Mouse (Mus musculus): ENCODE data around the gene Pakap. TPM values are rescaled to one million over a fixed set of nuclear protein-coding genes. Genes with fewer than 3 reads are reported as not detected.

Gene Pakap
- polyA plus RNA-seq, 1 experiment from 2014 or later = 26.9 TPM

GRCm38 (mm10) chr4:57575686-57576085 is 7.7 kb downstream of the Pakap start:
- no peak overlapping the region for H3K4me2 ChIP-seq (replicated peaks)
- ATAC-seq (ENCODE audit: low FRiP score, low read depth) = no peak
- WGBS = 82% methylated on average over 5 of the region's 5 CpGs
- H3K27ac ChIP-seq (replicated peaks) = no peak overlapping the region
- H3K9ac ChIP-seq (replicated peaks) = no peak overlapping the region
- H3K4me1 ChIP-seq = no peaks in the 10 kb centered on the region
- H3K27me3 ChIP-seq = no peaks in the 10 kb centered on the region
- H3K9me3 ChIP-seq = 0 out of 2 replicates have a peak, but pooled peaks cover 4% of the 10 kb centered on the region
- H3K4me3 ChIP-seq = no peak overlapping the region
- H3K36me3 ChIP-seq = no peaks in the 10 kb centered on the region

GRCm38 (mm10) chr4:57576095-57576494 is 8.1 kb downstream of the Pakap start:
- Histone ChIP-seq H3K4me2 (replicated peaks) (no peak overlapping the region), H3K27me3 (no peaks in the 10 kb centered on the region), H3K36me3 (no peaks in the 10 kb centered on the region), H3K4me3 (no peak overlapping the region), H3K9me3 (0 out of 2 replicates have a peak, but pooled peaks cover 4% of the 10 kb centered on the region), H3K27ac (replicated peaks) (no peak overlapping the region), H3K9ac (replicated peaks) (no peak overlapping the region), H3K4me1 (no peaks in the 10 kb centered on the region)
- ATAC-seq (ENCODE audit: low FRiP score, low read depth) = no peak
- WGBS = 86% methylated on average over 11 of the region's 11 CpGs

DNA sequence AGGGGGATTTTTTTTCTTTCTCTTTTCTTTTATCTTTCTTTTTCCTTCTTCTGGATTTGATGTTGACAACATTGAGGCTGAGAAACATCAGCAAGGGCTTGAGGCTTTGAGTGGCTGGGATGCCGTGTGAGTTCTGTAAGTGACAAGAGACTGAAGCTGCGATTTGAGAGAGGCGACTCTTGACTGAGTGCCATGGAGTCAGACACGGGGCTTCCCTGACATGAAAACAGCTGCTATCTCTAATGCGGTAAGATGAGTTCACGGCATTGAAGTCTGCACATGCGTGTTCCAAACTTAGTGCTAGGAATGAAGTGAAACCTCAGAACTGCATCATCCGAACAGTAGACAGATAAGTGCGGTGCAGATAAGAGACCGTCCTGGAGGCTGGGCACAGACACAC is 11.7 kb downstream of the Pakap start:
- H3K9ac ChIP-seq (replicated peaks) = no peak overlapping the region
- H3K36me3 ChIP-seq = no peaks in the 10 kb centered on the region
- H3K9me3 ChIP-seq = 0 out of 2 replicates have a peak, but pooled peaks cover 4% of the 10 kb centered on the region
- no peak overlapping the region for H3K4me3 ChIP-seq
- H3K27ac ChIP-seq (replicated peaks) = no peak overlapping the region
- no peak overlapping the region for H3K4me2 ChIP-seq (replicated peaks)
- no peak for ATAC-seq (ENCODE audit: low FRiP score, low read depth)
- H3K27me3 ChIP-seq = no peaks in the 10 kb centered on the region
- H3K4me1 ChIP-seq = no peaks in the 10 kb centered on the region
- 92% methylated on average over 10 of the region's 10 CpGs for WGBS

DNA sequence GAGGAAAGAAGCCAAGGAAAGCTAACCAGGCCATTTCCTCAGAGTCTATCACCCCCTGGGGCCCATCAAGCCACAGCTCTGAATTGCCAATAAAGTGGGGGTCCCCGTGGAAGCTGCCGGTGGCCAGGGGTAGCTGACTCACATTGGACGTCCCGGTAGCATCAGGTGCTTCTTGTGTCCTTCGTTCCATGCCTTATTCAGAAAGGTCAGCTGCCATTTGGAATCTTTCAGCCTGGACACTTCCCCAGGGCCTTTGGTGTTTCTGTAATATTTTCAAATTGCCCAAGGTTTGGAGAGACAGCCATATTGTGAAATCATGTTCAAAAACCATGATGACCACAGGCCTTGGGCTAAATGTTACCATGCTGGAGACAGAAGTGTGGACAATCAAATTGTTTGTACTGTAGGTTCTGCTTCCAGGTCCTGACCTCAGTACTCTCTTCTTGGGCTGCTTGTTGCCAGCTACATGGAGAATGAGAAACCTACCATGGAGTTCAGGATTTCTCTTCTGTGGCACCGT is 17.4 kb downstream of the Pakap start:
- WGBS = 93% methylated on average over 6 of the region's 6 CpGs
- no peak overlapping the region for H3K27ac ChIP-seq (replicated peaks)

DNA sequence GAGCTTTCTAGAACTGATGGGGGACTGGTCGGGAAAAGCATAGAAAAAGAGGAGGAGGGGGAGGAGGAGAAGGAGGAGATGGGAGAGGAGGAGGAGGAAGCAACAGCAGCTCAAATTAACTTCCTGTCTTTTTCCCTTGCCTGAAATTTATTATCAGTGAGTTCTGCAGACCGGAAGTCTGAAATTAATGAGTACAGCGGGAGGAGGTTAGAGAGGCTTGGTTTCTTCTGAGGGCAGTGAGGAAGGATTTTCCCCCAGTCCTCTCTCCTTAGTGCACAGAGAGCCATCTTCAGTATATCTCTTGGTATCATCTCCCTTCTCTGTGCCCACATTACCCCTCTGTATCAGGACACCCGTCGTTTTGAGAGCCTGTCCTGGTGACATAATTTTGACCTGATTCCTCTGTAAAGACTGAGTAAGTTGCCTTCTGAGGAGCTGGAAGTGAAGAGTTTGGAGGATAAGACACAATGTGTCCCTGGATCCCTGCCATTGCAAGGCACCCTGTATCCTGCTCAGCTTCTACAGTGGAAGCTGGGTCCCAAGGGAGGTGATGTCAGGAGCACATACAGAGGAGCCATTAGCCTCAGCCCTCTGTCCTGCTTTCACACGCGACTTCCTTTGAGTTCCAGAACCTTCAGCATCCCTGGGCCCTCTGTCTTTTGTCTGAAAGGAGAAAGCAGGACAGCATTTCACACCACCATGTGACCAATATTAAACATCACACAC is 19.1 kb downstream of the Pakap start:
- Histone ChIP-seq H3K9me3 (no peaks in the 10 kb centered on the region), H3K9ac (replicated peaks) (no peak overlapping the region), H3K4me2 (replicated peaks) (no peak overlapping the region), H3K27ac (replicated peaks) (no peak overlapping the region), H3K36me3 (no peaks in the 10 kb centered on the region), H3K4me3 (no peak overlapping the region), H3K27me3 (no peaks in the 10 kb centered on the region), H3K4me1 (no peaks in the 10 kb centered on the region)
- no peak for ATAC-seq (ENCODE audit: low FRiP score, low read depth)
- 84% methylated on average over 7 of the region's 7 CpGs for WGBS

More for the DNA sequence above, 17.4 kb downstream of the Pakap start:
- 0 out of 2 replicates have a peak, but pooled peaks cover 2% of the 10 kb centered on the region for H3K9me3 ChIP-seq
- H3K9ac ChIP-seq (replicated peaks) = no peak overlapping the region
- ATAC-seq (ENCODE audit: low FRiP score, low read depth) = no peak
- H3K27me3 ChIP-seq = no peaks in the 10 kb centered on the region
- H3K4me1 ChIP-seq = no peaks in the 10 kb centered on the region
- H3K4me2 ChIP-seq (replicated peaks) = no peak overlapping the region
- H3K4me3 ChIP-seq = no peak overlapping the region
- no peaks in the 10 kb centered on the region for H3K36me3 ChIP-seq

- no peak overlapping the region for H3K9ac ChIP-seq (replicated peaks)
- no peak for ATAC-seq (ENCODE audit: low FRiP score, low read depth)
- H3K27me3 ChIP-seq = no peaks in the 10 kb centered on the region
- H3K27ac ChIP-seq (replicated peaks) = no peak overlapping the region
- H3K36me3 ChIP-seq = no peaks in the 10 kb centered on the region
- no peaks in the 10 kb centered on the region for H3K4me1 ChIP-seq
- 93% methylated on average over 1 of the region's 1 CpGs for WGBS
- H3K4me2 ChIP-seq (replicated peaks) = no peak overlapping the region
- H3K9me3 ChIP-seq = no peaks in the 10 kb centered on the region
- H3K4me3 ChIP-seq = no peak overlapping the region
Observed at GRCm38 (mm10) chr4:57588356-57588755, 20.4 kb downstream of the Pakap start.

DNA sequence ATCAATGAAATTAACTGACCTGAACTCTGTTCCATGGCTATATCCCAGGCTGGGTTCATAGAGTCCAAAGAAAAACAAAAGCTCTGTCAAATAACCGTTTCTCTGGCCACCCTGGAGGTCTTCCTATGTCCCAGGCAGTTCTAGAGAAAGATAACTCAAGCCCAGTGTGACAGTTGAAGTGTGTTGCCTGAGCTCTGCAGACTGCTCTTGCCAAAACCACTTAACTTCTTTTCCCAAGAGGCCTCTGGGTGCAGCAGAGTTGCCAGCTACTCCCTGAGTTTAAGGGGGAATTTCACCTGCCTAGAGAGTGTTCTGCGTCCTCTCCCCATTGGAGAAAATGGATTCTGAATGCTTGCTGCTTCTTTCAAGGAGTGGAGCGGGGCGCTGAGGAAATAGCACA is 24.8 kb downstream of the Pakap start:
- ATAC-seq (ENCODE audit: low FRiP score, low read depth) = no peak
- no peak overlapping the region for H3K9ac ChIP-seq (replicated peaks)
- H3K4me2 ChIP-seq (replicated peaks) = no peak overlapping the region
- H3K27me3 ChIP-seq = no peaks in the 10 kb centered on the region
- H3K9me3 ChIP-seq = no peaks in the 10 kb centered on the region
- no peaks in the 10 kb centered on the region for H3K36me3 ChIP-seq
- no peak overlapping the region for H3K4me3 ChIP-seq
- no peaks in the 10 kb centered on the region for H3K4me1 ChIP-seq
- H3K27ac ChIP-seq (replicated peaks) = no peak overlapping the region
- 80% methylated on average over 4 of the region's 4 CpGs for WGBS

- no peak for ATAC-seq (ENCODE audit: low FRiP score, low read depth)
- 90% methylated on average over 6 of the region's 6 CpGs for WGBS
- H3K27ac ChIP-seq (replicated peaks) = no peak overlapping the region
- no peaks in the 10 kb centered on the region for H3K9me3 ChIP-seq
- H3K4me2 ChIP-seq (replicated peaks) = no peak overlapping the region
- no peaks in the 10 kb centered on the region for H3K4me1 ChIP-seq
- no peaks in the 10 kb centered on the region for H3K36me3 ChIP-seq
- H3K9ac ChIP-seq (replicated peaks) = no peak overlapping the region
- H3K27me3 ChIP-seq = no peaks in the 10 kb centered on the region
- H3K4me3 ChIP-seq = no peak overlapping the region
Observed at GRCm38 (mm10) chr4:57599946-57600345, 32.0 kb downstream of the Pakap start.

DNA sequence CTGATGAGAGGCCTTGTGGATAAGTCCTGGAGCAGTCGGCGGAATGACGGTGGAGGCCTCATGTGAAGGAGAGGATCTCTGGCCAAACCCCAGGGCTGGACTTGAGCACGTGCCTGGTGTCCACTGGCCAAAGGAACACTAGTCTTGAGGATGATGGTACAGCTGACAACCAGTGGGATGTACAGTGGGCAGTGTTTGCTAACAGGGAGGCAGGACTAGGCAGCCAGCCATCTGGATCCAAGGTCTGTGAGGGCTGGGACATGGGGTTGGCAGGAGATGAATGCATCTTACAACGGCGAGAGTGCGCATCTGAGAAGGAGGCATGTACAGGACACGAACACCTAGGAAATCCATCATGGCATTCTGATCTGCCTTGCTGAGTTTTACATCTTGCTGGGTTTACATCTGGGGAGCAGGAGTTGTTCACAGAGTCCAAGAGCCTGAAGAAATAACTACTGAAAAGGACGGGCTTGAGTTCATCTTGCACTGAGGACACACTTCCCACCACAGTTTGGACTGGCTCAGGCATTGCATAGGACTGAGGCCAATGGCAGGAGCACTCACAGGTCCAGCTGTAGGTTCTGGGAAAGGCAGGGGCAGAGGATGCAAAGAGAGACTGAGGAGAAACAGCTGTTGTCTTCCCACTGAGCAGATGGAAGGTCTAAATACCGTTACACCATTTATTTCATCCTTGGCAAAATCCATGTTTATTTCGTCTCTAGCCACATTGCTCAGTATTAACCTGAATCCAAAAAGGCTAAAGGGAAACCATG is 32.9 kb downstream of the Pakap start:
- WGBS = 93% methylated on average over 11 of the region's 11 CpGs
- ATAC-seq (ENCODE audit: low FRiP score, low read depth) = no peak
- Histone ChIP-seq H3K4me3 (no peak overlapping the region), H3K9ac (replicated peaks) (no peak overlapping the region), H3K27ac (replicated peaks) (no peak overlapping the region), H3K4me2 (replicated peaks) (no peak overlapping the region), H3K4me1 (no peaks in the 10 kb centered on the region), H3K27me3 (no peaks in the 10 kb centered on the region), H3K36me3 (no peaks in the 10 kb centered on the region), H3K9me3 (no peaks in the 10 kb centered on the region)

DNA sequence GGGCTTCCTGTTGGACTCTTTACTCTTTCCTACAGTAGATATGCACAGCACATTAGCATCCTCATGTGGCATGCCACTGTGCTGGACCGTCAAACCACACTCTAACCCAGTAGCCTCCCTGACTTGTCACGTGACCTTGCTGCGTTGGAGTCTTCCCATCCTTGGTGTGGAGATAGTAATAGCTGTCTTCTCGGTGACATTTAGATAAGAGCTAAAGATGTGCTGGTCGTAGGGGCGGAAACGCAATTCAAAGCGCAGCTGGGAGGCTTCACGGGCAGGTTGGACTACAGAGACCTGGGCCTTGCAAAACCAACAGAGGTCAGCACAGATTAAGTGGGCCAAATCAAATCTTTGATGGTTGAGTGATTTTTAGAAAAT is 33.5 kb downstream of the Pakap start:
- no peak overlapping the region for H3K4me3 ChIP-seq
- no peaks in the 10 kb centered on the region for H3K4me1 ChIP-seq
- no peak overlapping the region for H3K9ac ChIP-seq (replicated peaks)
- no peak overlapping the region for H3K27ac ChIP-seq (replicated peaks)
- no peaks in the 10 kb centered on the region for H3K27me3 ChIP-seq
- no peaks in the 10 kb centered on the region for H3K9me3 ChIP-seq
- no peak for ATAC-seq (ENCODE audit: low FRiP score, low read depth)
- H3K36me3 ChIP-seq = no peaks in the 10 kb centered on the region
- WGBS = 82% methylated on average over 9 of the region's 9 CpGs
- no peak overlapping the region for H3K4me2 ChIP-seq (replicated peaks)

- H3K36me3 ChIP-seq = no peaks in the 10 kb centered on the region
- H3K27me3 ChIP-seq = no peaks in the 10 kb centered on the region
- WGBS = 89% methylated on average over 10 of the region's 10 CpGs
- no peaks in the 10 kb centered on the region for H3K4me1 ChIP-seq
- no peaks in the 10 kb centered on the region for H3K9me3 ChIP-seq
- ATAC-seq (ENCODE audit: low FRiP score, low read depth) = no peak
- H3K4me3 ChIP-seq = no peak overlapping the region
- no peak overlapping the region for H3K27ac ChIP-seq (replicated peaks)
- H3K9ac ChIP-seq (replicated peaks) = no peak overlapping the region
- no peak overlapping the region for H3K4me2 ChIP-seq (replicated peaks)
Observed at GRCm38 (mm10) chr4:57601903-57602617, 34.1 kb downstream of the Pakap start.

DNA sequence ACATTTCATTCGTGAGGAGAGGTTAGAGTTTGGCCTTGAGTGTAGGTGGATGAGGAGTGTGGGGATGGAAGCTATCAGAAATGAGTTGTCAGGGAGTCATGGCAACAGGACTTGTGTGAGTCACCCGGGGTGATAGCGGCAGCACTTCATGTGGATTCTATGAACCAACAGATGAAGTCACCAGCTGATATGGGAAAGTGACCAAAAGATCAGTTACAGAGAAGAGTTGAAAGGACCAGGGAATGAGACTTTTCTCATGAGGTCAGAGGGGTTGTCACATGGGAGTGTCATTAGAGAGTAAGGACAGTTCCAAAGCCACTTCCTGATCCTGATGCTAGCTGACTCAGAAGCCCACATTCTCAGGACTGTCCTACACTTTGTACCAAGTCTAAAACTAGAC is 38.3 kb downstream of the Pakap start:
- Histone ChIP-seq H3K9ac (replicated peaks) (no peak overlapping the region), H3K27me3 (no peaks in the 10 kb centered on the region), H3K27ac (replicated peaks) (no peak overlapping the region), H3K4me2 (replicated peaks) (no peak overlapping the region), H3K36me3 (no peaks in the 10 kb centered on the region), H3K9me3 (no peaks in the 10 kb centered on the region), H3K4me3 (no peak overlapping the region), H3K4me1 (no peaks in the 10 kb centered on the region)
- no peak for ATAC-seq (ENCODE audit: low FRiP score, low read depth)
- WGBS = 89% methylated on average over 3 of the region's 3 CpGs
